Mouse (Mus musculus) bone marrow macrophage, adult 2 months (primary cell): Measurements from ENCODE around the gene Dcakd.

Experiments
- CTCF ChIP-seq: IDR thresholded peaks from 2 replicates; pipeline ENCODE4 v1.5.1; 2012; ENCODE audit warnings: low read depth, mild to moderate bottlenecking, low read length, moderate library complexity
- POLR2A ChIP-seq: IDR thresholded peaks from 2 replicates; pipeline ENCODE4 v1.6.1; 2012; ENCODE audit warnings: mild to moderate bottlenecking, low read depth, low read length, borderline replicate concordance

DNA sequence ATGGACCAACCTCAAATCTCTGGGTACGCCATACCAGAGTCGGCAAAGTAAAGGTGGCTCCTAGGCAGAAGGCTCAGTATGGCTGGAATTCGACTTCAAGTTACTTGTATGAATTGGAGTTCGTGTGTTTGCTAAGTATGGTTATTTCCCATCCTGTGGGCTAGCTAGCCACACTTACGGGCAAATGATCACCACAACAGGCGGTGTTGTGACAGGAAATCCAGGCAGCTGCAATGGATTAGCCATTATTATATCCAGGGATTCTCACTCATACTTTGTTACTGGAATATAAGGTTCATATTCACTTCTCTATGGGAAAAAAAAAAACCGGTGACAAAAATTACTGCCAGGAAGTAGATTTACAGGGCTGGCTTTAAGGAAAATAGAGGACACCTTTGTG, 8.8 kb downstream of the Dcakd start:
- TF ChIP-seq POLR2A, result no peak
- TF ChIP-seq CTCF, result no peak
